Mouse (Mus musculus) stomach, embryonic 16.5 days (tissue): Measurements from ENCODE around the gene Lrrc49. TPM values are rescaled to one million over a fixed set of nuclear protein-coding genes. Genes with fewer than 3 reads are reported as not detected.

Experiments
- ATAC-seq: fragments of 200-750 bp; cut with Nextera tagmentation; 2 replicates; pipeline ENCODE4 v1.8.0; 2017; ENCODE audit warnings: moderate number of reproducible peaks, moderate TSS enrichment; ENCODE audit not compliant: insufficient read depth, low FRiP score
- H3K27ac ChIP-seq: fragments of 300-500 bp; sonication (generic); 2 replicates; pipeline ENCODE4 v1.5.1; 2014; ENCODE audit warnings: low read length
- H3K27me3 ChIP-seq: fragments of 300-500 bp; sonication (generic); 2 replicates; pipeline ENCODE4 v1.6.1; 2014; ENCODE audit warnings: low read length, control low read depth, mixed read lengths; ENCODE audit not compliant: control insufficient read depth, insufficient read depth
- H3K36me3 ChIP-seq: fragments of 300-500 bp; sonication (generic); 2 replicates; pipeline ENCODE4 v1.6.1; 2014; ENCODE audit warnings: low read length; ENCODE audit not compliant: control insufficient read depth, insufficient read depth
- H3K4me1 ChIP-seq: fragments of 300-500 bp; sonication (generic); 2 replicates; pipeline ENCODE4 v1.6.1; 2014; ENCODE audit warnings: low read length, control low read depth, mixed read lengths; ENCODE audit not compliant: control insufficient read depth, insufficient read depth
- H3K4me2 ChIP-seq: fragments of 300-500 bp; sonication (generic); 2 replicates; pipeline ENCODE4 v1.6.1; 2014; ENCODE audit warnings: low read depth, low read length, mixed read lengths
- H3K4me3 ChIP-seq: fragments of 300-500 bp; sonication (generic); replicated peaks from 2 replicates; pipeline ENCODE4 v1.5.1; 2014; ENCODE audit warnings: mild to moderate bottlenecking, low read length
- H3K9ac ChIP-seq: fragments of 300-500 bp; sonication (generic); 2 replicates; pipeline ENCODE4 v1.6.1; 2014; ENCODE audit warnings: low read length
- H3K9me3 ChIP-seq: fragments of 300-500 bp; sonication (generic); replicated peaks from 2 replicates; pipeline ENCODE4 v1.6.1; 2016; ENCODE audit warnings: low read length, control low read depth; ENCODE audit not compliant: control insufficient read depth
- WGBS: fragments of 180-500 bp; shearing (Covaris S2); extraction: QIAGEN DNeasy Blood & Tissue Kit; methylation state at CpG from one replicate; pipeline ENCODE4 v1.1.7; 2014; 5-methylcytosine and 5-hydroxymethylcytosine counted together
- polyA plus RNA-seq: library from polyadenylated mRNA; unstranded; fragments of >200 nt; fragmentation: Nextera tagmentation; extraction: Ambion mirVana; gene quantifications from 2 replicates; pipeline ENCODE4 v1.2.1, GENCODE M21; 2015

Lrrc49 gene
- polyA plus RNA-seq, 1 experiment from 2014 or later = 17.7 TPM

GRCm38 (mm10) chr9:60616946-60617345 is 71.0 kb downstream of the Lrrc49 start:
- peak overlapping the region; percentile 84 for H3K27ac ChIP-seq
- 0 out of 2 replicates have a peak, but pooled peaks cover 4% of the 10 kb centered on the region for H3K4me1 ChIP-seq
- H3K4me2 ChIP-seq = peak overlapping the region; percentile 31; the same call in 1 of the 2 replicates
- H3K9me3 ChIP-seq = no peaks in the 10 kb centered on the region
- WGBS = 47% methylated on average over 9 of the region's 9 CpGs
- peak overlapping the region; percentile 38; the same call in 1 of the 2 replicates for H3K9ac ChIP-seq
- peak; percentile 86 for ATAC-seq
- no peaks in the 10 kb centered on the region for H3K27me3 ChIP-seq
- no peaks in the 10 kb centered on the region for H3K36me3 ChIP-seq
- H3K4me3 ChIP-seq = no peak overlapping the region

GRCm38 (mm10) chr9:60616359-60616758 is 71.6 kb downstream of the Lrrc49 start:
- H3K4me2 ChIP-seq = peak overlapping the region; percentile 38; the same call in 1 of the 2 replicates
- no peak for ATAC-seq
- H3K9ac ChIP-seq = 0 out of 2 replicates have a peak overlapping the region, but pooled peaks have one; percentile 26

GRCm38 (mm10) chr9:60612260-60612659 is 75.7 kb downstream of the Lrrc49 start:
- Histone ChIP-seq H3K9ac (no peak overlapping the region), H3K27ac (no peak overlapping the region), H3K9me3 (no peaks in the 10 kb centered on the region), H3K4me1 (0 out of 2 replicates have a peak, but pooled peaks cover 4% of the 10 kb centered on the region), H3K4me2 (no peak overlapping the region), H3K4me3 (no peak overlapping the region), H3K27me3 (no peaks in the 10 kb centered on the region), H3K36me3 (no peaks in the 10 kb centered on the region)
- WGBS = 63% methylated on average over 2 of the region's 2 CpGs
- no peak for ATAC-seq

More at GRCm38 (mm10) chr9:60616359-60616758, 71.6 kb downstream of the Lrrc49 start:
- Histone ChIP-seq H3K36me3 (no peaks in the 10 kb centered on the region), H3K4me1 (0 out of 2 replicates have a peak, but pooled peaks cover 4% of the 10 kb centered on the region), H3K27ac (peak overlapping the region; percentile 46), H3K27me3 (no peaks in the 10 kb centered on the region), H3K4me3 (no peak overlapping the region), H3K9me3 (no peaks in the 10 kb centered on the region)
- 42% methylated on average over 7 of the region's 7 CpGs for WGBS

GRCm38 (mm10) chr9:60610194-60610593 is 77.8 kb downstream of the Lrrc49 start:
- Histone ChIP-seq H3K4me2 (peak overlapping the region; percentile 24; the same call in 1 of the 2 replicates), H3K9me3 (no peaks in the 10 kb centered on the region), H3K36me3 (no peaks in the 10 kb centered on the region), H3K27ac (no peak overlapping the region), H3K9ac (no peak overlapping the region), H3K4me1 (no peaks in the 10 kb centered on the region), H3K27me3 (no peaks in the 10 kb centered on the region), H3K4me3 (no peak overlapping the region)
- WGBS = 55% methylated on average over 13 of the region's 13 CpGs
- ATAC-seq = no peak

GRCm38 (mm10) chr9:60608857-60609256 is 79.1 kb downstream of the Lrrc49 start:
- Histone ChIP-seq H3K36me3 (no peaks in the 10 kb centered on the region), H3K27me3 (no peaks in the 10 kb centered on the region), H3K27ac (no peak overlapping the region), H3K9ac (no peak overlapping the region), H3K4me1 (no peaks in the 10 kb centered on the region), H3K4me2 (no peak overlapping the region), H3K9me3 (no peaks in the 10 kb centered on the region), H3K4me3 (no peak overlapping the region)
- ATAC-seq = no peak
- WGBS = 81% methylated on average over 9 of the region's 9 CpGs

- no peak for ATAC-seq
- no peaks in the 10 kb centered on the region for H3K36me3 ChIP-seq
- WGBS = 91% methylated on average over 3 of the region's 3 CpGs
- H3K4me3 ChIP-seq = no peak overlapping the region
- no peaks in the 10 kb centered on the region for H3K4me1 ChIP-seq
- H3K4me2 ChIP-seq = no peak overlapping the region
- H3K27ac ChIP-seq = no peak overlapping the region
- H3K9ac ChIP-seq = no peak overlapping the region
- no peaks in the 10 kb centered on the region for H3K9me3 ChIP-seq
- no peaks in the 10 kb centered on the region for H3K27me3 ChIP-seq
Observed at GRCm38 (mm10) chr9:60608086-60608485, 79.9 kb downstream of the Lrrc49 start.

- ATAC-seq = no peak
- 54% methylated on average over 2 of the region's 2 CpGs for WGBS
Observed at GRCm38 (mm10) chr9:60604971-60605370, 83.0 kb downstream of the Lrrc49 start.

GRCm38 (mm10) chr9:60601936-60602335 is 86.0 kb downstream of the Lrrc49 start:
- H3K4me3 ChIP-seq = no peak overlapping the region
- no peak overlapping the region for H3K27ac ChIP-seq
- H3K4me2 ChIP-seq = no peak overlapping the region
- no peaks in the 10 kb centered on the region for H3K9me3 ChIP-seq
- H3K27me3 ChIP-seq = no peaks in the 10 kb centered on the region
- H3K9ac ChIP-seq = no peak overlapping the region
- no peaks in the 10 kb centered on the region; the same call in 1 of the 2 replicates for H3K36me3 ChIP-seq
- 63% methylated on average over 10 of the region's 10 CpGs for WGBS
- no peaks in the 10 kb centered on the region for H3K4me1 ChIP-seq
- no peak for ATAC-seq

More at GRCm38 (mm10) chr9:60604971-60605370, 83.0 kb downstream of the Lrrc49 start:
- H3K9ac ChIP-seq = no peak overlapping the region
- no peaks in the 10 kb centered on the region for H3K9me3 ChIP-seq
- H3K36me3 ChIP-seq = no peaks in the 10 kb centered on the region; the same call in 1 of the 2 replicates
- no peak overlapping the region for H3K27ac ChIP-seq
- H3K4me3 ChIP-seq = no peak overlapping the region
- H3K4me2 ChIP-seq = no peak overlapping the region
- no peaks in the 10 kb centered on the region for H3K4me1 ChIP-seq
- no peaks in the 10 kb centered on the region for H3K27me3 ChIP-seq

GRCm38 (mm10) chr9:60600273-60600672 is 87.7 kb downstream of the Lrrc49 start:
- 84% methylated on average over 4 of the region's 4 CpGs for WGBS
- Histone ChIP-seq H3K27me3 (no peaks in the 10 kb centered on the region), H3K4me1 (0 out of 2 replicates have a peak, but pooled peaks cover 3% of the 10 kb centered on the region), H3K27ac (no peak overlapping the region), H3K4me2 (no peak overlapping the region), H3K4me3 (no peak overlapping the region), H3K36me3 (no peaks in the 10 kb centered on the region; the same call in 1 of the 2 replicates), H3K9me3 (no peaks in the 10 kb centered on the region), H3K9ac (no peak overlapping the region)
- ATAC-seq = no peak
